Mouse (Mus musculus): Measurements from ENCODE around the gene Svs1.

Gene Svs1

DNA sequence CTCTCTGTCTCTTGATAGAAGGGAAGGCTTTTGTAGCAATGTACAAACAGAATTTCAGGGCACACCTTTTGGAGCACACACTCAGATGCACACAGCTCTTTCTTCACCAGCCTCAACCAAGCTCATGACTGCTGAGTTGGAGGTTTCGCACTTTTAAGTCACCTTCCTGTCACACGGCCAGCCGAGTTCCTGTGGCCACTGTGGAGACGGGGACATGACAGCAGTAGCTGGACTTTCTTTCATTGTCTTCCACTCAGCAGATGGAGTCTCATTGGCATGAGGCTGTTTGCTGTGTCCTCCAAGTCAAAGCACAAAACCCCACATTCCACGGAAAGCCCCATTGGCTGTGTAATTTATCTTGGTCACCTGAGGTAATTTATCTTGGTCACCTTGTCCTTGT is 24.5 kb downstream of the Svs1 start:
- no peak for DNase-seq (ENCODE audit: low spot score in 2 of 2)

- no peak for DNase-seq (ENCODE audit: low spot score in 2 of 2)
Observed at GRCm38 (mm10) chr6:49013023-49013422, 26.4 kb downstream of the Svs1 start.

DNA sequence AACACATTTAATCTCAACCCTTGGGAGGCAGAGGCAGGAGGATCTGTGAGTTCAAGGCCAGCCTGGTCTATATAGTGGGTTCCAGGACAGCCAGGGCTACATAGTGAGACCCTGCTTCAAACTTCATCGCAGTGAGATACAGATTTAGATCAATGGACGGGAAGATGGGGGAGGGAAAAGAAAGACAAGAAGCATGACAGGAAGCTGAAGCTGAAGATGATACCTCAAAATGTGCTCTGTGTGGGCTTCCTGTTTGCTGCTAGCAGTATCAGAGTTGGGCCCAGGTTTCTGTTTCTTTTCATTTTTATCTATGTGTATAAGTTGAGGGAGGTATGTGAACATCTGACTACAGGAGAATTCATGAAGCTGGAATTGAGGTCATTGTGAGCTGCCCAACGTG is 26.8 kb downstream of the Svs1 start:
- no peak for DNase-seq (ENCODE audit: low spot score in 2 of 2)

GRCm38 (mm10) chr6:49017150-49017549 is 30.5 kb downstream of the Svs1 start:
- no peak for DNase-seq (ENCODE audit: low spot score in 2 of 2)

DNA sequence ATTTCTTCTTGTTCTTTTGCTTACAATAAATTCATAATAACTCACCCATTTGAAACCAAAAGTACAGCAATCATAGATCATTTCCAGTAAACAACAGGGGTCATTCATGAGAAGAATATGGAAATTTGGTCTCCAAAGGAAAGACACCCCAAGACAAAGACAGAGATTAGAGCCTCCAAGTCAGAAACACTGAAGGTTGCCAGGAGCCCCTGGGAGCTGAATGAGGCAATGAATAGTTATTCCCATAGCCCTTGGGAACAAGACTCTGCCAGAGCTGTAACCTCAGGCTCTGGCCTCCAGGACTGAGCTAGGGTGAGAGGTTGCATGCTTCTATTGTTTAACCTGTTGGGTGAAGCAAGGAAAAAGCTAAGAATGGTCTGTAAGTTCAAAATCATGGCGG is 32.7 kb downstream of the Svs1 start:
- no peak for DNase-seq (ENCODE audit: low spot score in 2 of 2)

DNA sequence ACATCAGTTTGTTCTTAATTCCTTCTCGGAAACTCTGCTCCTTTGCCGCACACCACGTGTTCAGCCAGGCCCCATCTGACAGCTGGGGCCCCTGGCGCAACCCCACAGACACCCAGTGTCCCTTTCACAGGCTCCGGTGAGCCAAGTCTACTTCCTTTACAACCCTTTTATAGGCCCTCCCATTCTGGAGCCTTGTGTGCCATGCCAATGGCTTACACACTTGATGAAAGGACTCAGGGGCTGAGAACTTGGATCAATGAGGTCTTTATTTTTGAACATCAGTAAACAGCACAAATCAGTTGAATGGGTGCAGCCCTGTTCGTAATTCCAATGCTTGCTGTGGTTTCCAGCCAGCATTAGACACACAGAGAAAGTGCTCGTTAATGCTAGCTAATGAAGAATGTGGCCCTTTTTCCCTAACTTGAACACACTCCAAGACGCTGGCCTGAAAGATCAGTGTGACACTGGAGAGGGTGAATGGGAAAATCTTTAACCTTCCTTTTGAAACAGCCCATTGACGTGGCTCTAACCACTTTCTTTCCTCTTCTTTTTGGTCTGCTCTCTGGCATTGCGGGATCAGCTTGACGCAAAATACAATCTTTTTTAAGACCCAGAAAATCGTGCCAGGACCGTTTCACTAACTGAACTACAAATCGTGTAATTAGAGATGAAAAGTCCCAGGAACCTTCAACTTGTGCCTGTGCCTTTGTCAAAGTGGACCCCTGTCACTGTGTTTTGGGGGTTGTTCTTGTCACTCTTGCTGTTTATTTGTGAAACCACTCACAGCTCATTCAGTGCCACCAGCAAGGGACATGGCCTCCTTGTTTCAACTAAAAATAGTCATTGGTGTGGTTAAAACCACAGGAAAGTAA is 34.7 kb downstream of the Svs1 start:
- DNase-seq (ENCODE audit: low spot score in 2 of 2), result peak; percentile 51 to 68

DNA sequence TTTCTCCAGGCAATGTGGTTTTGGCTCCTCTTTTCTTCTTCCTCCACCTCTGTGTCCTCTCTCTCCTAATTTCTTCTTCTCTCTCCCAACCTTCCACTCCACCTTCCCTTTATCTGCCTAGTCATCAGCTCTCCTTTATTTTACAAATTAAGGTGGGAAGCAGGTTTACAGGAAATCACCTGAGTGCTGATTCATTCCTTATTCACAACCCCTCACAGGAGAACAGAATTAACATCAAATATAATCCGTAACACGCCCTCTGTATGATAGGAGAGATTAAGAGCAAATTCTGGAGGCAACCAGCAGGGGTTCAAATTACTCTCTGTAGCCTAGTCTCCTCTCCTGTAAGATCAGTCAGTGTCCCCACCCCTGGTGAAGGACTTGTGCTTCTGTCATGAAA is 35.7 kb downstream of the Svs1 start:
- no peak for DNase-seq (ENCODE audit: low spot score in 2 of 2)

GRCm38 (mm10) chr6:49023315-49023714 is 36.7 kb downstream of the Svs1 start:
- no peak for DNase-seq (ENCODE audit: low spot score in 2 of 2)

GRCm38 (mm10) chr6:49025290-49025689 is 38.6 kb downstream of the Svs1 start:
- no peak for DNase-seq (ENCODE audit: low spot score in 2 of 2)

GRCm38 (mm10) chr6:49026496-49026895 is 39.8 kb downstream of the Svs1 start:
- no peak for DNase-seq (ENCODE audit: low spot score in 2 of 2)

DNA sequence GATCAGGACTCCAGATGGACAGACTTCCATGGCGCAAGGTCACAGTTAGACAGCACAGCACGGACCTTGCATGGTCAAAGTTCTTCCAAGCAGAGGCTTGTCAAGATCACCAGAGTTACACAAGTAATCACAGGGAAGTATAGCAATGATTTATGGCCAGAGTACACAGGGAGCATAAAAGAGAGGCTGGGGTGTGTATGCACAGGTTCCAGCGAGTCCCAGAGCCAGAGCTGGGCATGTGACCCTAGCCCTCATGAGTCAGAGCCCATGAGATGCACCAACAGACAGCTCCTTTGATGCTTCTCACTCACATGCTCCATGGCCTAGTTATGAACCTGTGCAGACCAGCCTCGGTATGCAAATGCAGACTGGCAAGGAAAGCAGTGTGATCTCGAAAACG is 41.4 kb downstream of the Svs1 start:
- DNase-seq (ENCODE audit: low spot score in 2 of 2), result no peak

DNA sequence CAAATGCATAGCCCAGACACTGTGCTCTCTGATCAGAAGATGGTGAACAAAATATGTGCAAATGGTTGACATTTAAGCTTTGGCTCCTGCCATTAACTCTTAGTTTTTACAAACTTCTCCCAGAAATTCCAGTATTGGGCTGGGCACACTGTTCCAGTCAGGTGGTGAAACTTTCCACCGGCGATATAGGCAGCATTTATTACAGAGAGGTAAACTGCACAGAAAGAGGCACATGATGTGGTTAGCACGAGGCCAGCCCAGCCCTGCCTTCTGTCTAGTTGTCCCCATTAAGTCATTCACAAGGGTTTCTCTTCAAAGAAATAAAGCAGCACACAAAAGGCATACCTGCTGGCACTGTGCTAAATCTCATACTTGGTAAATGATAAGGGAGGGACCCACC is 42.0 kb downstream of the Svs1 start:
- no peak for DNase-seq (ENCODE audit: low spot score in 2 of 2)

GRCm38 (mm10) chr6:49031230-49031629 is 44.6 kb downstream of the Svs1 start:
- DNase-seq (ENCODE audit: low spot score in 2 of 2), result no peak

- no peak for DNase-seq (ENCODE audit: low spot score in 2 of 2)
Observed at GRCm38 (mm10) chr6:49032783-49033182, 46.1 kb downstream of the Svs1 start.

GRCm38 (mm10) chr6:49036275-49037267 is 49.9 kb downstream of the Svs1 start, which contains the start of gene Gpnmb:
Gene Gpnmb, plus strand, starts transcription at chr6:49036546.
- no peak for DNase-seq (ENCODE audit: low spot score in 2 of 2)

DNA sequence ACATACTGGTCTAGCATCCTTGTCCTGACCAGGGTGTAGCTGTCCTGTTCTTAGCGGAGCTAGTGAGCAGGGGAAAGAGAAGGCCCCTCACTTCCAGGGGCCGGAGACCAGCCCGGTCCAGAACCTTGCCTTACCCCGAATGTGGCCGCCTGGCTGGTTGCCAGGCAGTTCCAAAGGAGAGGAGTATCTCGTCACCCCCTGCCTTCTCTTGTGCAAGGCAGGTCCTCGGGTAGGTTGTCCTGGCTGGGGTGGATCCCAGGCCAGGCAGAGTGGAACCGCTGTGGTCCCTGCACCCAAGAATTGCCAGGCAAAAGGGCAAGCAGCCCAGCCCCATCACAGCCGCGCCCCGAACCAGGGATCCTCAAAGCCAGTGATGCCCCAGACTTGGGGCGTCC is 50.6 kb downstream of the Svs1 start:
- no peak for DNase-seq (ENCODE audit: low spot score in 2 of 2)

DNA sequence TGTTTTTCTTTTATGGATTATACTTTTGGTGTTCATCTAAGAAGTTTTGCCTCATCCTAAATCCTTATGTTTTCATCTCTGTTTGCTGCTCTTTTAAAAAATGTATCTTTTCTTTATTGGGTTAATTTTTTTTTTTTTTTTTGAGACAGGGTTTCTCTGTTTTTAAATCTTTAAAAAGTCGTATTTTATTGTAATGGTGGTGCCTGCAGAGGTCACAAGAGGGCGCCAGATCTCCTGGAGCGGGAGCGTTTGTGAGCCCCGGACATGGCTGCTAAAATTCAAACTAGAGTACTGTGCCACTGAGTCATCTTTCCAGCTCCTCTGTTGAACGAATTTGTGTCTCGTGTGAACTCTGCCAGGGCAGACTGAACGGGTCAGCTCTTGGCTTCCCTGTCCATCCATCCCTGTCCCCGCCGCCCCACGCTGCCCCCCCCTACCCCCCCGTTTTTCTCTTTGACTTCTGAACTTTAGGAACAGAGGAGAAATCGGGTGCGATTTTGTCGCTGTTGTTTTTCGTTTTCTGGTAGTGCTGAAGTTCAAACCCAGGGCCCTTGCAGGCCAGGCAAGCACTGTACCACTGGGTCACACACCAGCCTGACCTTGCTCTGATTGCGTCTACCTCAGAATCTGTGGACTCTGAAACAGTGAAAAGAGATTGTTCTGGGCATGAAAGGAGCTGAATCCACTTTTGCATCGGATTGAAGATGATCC is 53.0 kb downstream of the Svs1 start:
- DNase-seq (ENCODE audit: low spot score in 2 of 2), result peak; percentile 45 to 62
